Mouse (Mus musculus): ENCODE measurements at regions not wholly inside any gene's neighbourhood (a gene's known extent, or its start where the extent isn't known, plus 50 kb on each side); places are given as distances from the start of the nearest gene placed in this dataset.

- TF ChIP-seq CTCF (IDR thresholded peaks at IDR 0.05; ENCODE audit: low read depth) = no peak
- Histone ChIP-seq H3K9me3 (ENCODE audit: low read length) (no peaks in the 10 kb centered on the region), H3K4me2 (ENCODE audit: low read depth) (no peak overlapping the region), H3K27me3 (ENCODE audit: insufficient read depth, low read length) (no peaks in the 10 kb centered on the region), H3K9ac (no peak overlapping the region), H3K4me3 (ENCODE audit: low read depth, low read length) (no peak overlapping the region), H3K27ac (ENCODE audit: low read depth, low read length) (no peak overlapping the region), H3K36me3 (ENCODE audit: insufficient read depth) (no peaks in the 10 kb centered on the region), H3K4me1 (ENCODE audit: insufficient read depth) (no peaks in the 10 kb centered on the region)
- no peak for DNase-seq
- WGBS = 86% methylated on average over 4 of the region's 4 CpGs
- ATAC-seq = no peak
These were observed 177.8 kb upstream of the Klf3 start for GRCm38 (mm10) chr5:64625421-64625820.

- H3K9me3 ChIP-seq (ENCODE audit: low read length) = no peaks in the 10 kb centered on the region
- H3K4me2 ChIP-seq (ENCODE audit: low read depth) = no peak overlapping the region
- WGBS = 58% methylated on average over 6 of the region's 6 CpGs
- H3K9ac ChIP-seq = no peak overlapping the region
- no peaks in the 10 kb centered on the region for H3K4me1 ChIP-seq (ENCODE audit: insufficient read depth)
- no peak for DNase-seq
- ATAC-seq = no peak
- no peak for TF ChIP-seq CTCF (IDR thresholded peaks at IDR 0.05; ENCODE audit: low read depth)
- no peaks in the 10 kb centered on the region for H3K27me3 ChIP-seq (ENCODE audit: insufficient read depth, low read length)
- no peaks in the 10 kb centered on the region for H3K36me3 ChIP-seq (ENCODE audit: insufficient read depth)
- H3K27ac ChIP-seq (ENCODE audit: low read depth, low read length) = no peak overlapping the region
- no peak overlapping the region for H3K4me3 ChIP-seq (ENCODE audit: low read depth, low read length)
These were observed 177.3 kb upstream of the Klf3 start for GRCm38 (mm10) chr5:64625841-64626298.

DNA sequence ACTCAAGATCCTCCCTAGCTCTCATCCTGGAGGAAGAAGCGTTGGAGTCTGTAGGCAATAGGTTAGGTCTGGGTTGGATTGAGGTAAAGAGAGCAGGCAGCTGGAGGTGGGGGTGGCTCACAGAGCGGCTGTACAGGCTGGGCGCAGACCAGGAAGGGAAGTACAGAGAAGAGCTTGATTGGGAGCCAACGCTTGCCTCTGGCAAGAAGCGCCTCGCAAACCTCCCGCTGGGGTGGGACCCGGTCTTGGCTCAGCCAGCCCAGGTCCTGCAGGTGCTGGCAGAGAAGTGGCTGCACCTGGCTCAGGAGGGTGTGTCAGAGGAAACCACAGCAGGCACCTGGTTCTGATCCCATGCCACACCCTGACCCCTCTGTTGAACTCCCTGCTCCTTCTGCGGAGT is 176.8 kb upstream of the Klf3 start:
- H3K4me3 ChIP-seq (ENCODE audit: low read depth, low read length) = no peak overlapping the region
- no peak overlapping the region for H3K4me2 ChIP-seq (ENCODE audit: low read depth)
- no peaks in the 10 kb centered on the region for H3K4me1 ChIP-seq (ENCODE audit: insufficient read depth)
- no peaks in the 10 kb centered on the region for H3K36me3 ChIP-seq (ENCODE audit: insufficient read depth)
- no peak overlapping the region for H3K9ac ChIP-seq
- H3K9me3 ChIP-seq (ENCODE audit: low read length) = no peaks in the 10 kb centered on the region
- no peak overlapping the region for H3K27ac ChIP-seq (ENCODE audit: low read depth, low read length)
- no peak for DNase-seq
- peak; percentile 14; the same call in 1 of the 2 replicates for ATAC-seq
- no peaks in the 10 kb centered on the region for H3K27me3 ChIP-seq (ENCODE audit: insufficient read depth, low read length)
- no peak for TF ChIP-seq CTCF (IDR thresholded peaks at IDR 0.05; ENCODE audit: low read depth)
- 57% methylated on average over 9 of the region's 9 CpGs for WGBS

DNA sequence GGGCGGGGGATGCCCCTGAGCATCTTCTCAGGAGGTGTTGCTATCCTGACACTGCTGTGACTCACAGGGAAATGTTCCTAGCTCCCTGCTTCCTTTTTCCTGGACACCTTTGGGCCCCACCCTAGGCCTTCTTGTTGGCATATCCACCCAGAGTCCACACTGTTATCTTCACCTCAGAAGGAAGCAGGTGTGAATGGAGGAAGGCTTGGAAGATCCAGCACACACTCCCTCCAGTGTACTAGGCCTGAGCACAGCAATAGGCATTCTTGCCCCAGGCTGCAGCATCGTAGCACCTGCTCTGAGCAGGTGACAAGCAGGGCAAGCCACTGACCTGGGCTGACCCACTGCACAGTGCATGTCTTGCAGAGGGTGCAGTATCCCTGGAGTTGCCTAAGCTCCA is 172.6 kb upstream of the Klf3 start:
- Histone ChIP-seq H3K27me3 (ENCODE audit: insufficient read depth, low read length) (no peaks in the 10 kb centered on the region), H3K4me1 (ENCODE audit: insufficient read depth) (no peaks in the 10 kb centered on the region), H3K4me2 (ENCODE audit: low read depth) (no peak overlapping the region), H3K9ac (no peak overlapping the region), H3K27ac (ENCODE audit: low read depth, low read length) (no peak overlapping the region), H3K4me3 (ENCODE audit: low read depth, low read length) (no peak overlapping the region), H3K9me3 (ENCODE audit: low read length) (no peaks in the 10 kb centered on the region), H3K36me3 (ENCODE audit: insufficient read depth) (no peaks in the 10 kb centered on the region)
- ATAC-seq (no peak), DNase-seq (no peak)
- 98% methylated on average over 2 of the region's 2 CpGs for WGBS
- no peak for TF ChIP-seq CTCF (IDR thresholded peaks at IDR 0.05; ENCODE audit: low read depth)

GRCm38 (mm10) chr5:64632171-64632570 is 171.0 kb upstream of the Klf3 start:
- no peak overlapping the region for H3K4me3 ChIP-seq (ENCODE audit: low read depth, low read length)
- no peak overlapping the region for H3K27ac ChIP-seq (ENCODE audit: low read depth, low read length)
- DNase-seq (no peak), ATAC-seq (no peak)
- H3K9me3 ChIP-seq (ENCODE audit: low read length) = no peaks in the 10 kb centered on the region
- 90% methylated on average over 5 of the region's 5 CpGs for WGBS
- no peak for TF ChIP-seq CTCF (IDR thresholded peaks at IDR 0.05; ENCODE audit: low read depth)
- no peaks in the 10 kb centered on the region for H3K36me3 ChIP-seq (ENCODE audit: insufficient read depth)
- no peak overlapping the region for H3K9ac ChIP-seq
- no peaks in the 10 kb centered on the region for H3K27me3 ChIP-seq (ENCODE audit: insufficient read depth, low read length)
- no peak overlapping the region for H3K4me2 ChIP-seq (ENCODE audit: low read depth)
- H3K4me1 ChIP-seq (ENCODE audit: insufficient read depth) = no peaks in the 10 kb centered on the region

- no peak overlapping the region for H3K27ac ChIP-seq (ENCODE audit: low read depth, low read length)
- TF ChIP-seq CTCF (IDR thresholded peaks at IDR 0.05; ENCODE audit: low read depth) = no peak
- no peak overlapping the region for H3K4me2 ChIP-seq (ENCODE audit: low read depth)
- H3K27me3 ChIP-seq (ENCODE audit: insufficient read depth, low read length) = no peaks in the 10 kb centered on the region
- no peaks in the 10 kb centered on the region for H3K36me3 ChIP-seq (ENCODE audit: insufficient read depth)
- no peak overlapping the region for H3K4me3 ChIP-seq (ENCODE audit: low read depth, low read length)
- DNase-seq = no peak
- H3K9me3 ChIP-seq (ENCODE audit: low read length) = no peaks in the 10 kb centered on the region
- 83% methylated on average over 8 of the region's 8 CpGs for WGBS
- H3K4me1 ChIP-seq (ENCODE audit: insufficient read depth) = no peaks in the 10 kb centered on the region
- no peak overlapping the region for H3K9ac ChIP-seq
- ATAC-seq = no peak
These were observed 169.2 kb upstream of the Klf3 start for GRCm38 (mm10) chr5:64634008-64634407.

DNA sequence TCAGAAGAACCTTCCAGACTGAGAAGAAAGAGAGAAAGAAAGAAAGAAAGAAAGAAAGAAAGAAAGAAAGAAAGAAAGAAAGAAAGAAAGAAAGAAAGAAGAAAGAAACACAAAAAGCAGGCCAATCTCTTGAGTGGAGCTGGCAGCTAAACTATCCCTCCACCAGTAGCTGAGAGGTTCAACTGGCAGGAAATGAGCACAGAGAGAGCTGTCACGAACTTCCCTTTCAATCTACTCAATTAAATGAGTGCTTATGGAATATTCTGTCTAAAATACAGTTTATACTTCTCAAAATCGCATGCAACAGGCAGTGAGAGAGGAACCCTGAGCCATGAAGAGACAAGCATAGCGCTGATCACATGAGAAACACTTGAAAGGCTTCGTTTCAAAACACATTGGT is 168.5 kb upstream of the Klf3 start:
- DNase-seq = no peak
- Histone ChIP-seq H3K9ac (no peak overlapping the region), H3K4me1 (ENCODE audit: insufficient read depth) (no peaks in the 10 kb centered on the region), H3K4me3 (ENCODE audit: low read depth, low read length) (no peak overlapping the region), H3K4me2 (ENCODE audit: low read depth) (no peak overlapping the region), H3K9me3 (ENCODE audit: low read length) (no peaks in the 10 kb centered on the region), H3K27me3 (ENCODE audit: insufficient read depth, low read length) (no peaks in the 10 kb centered on the region), H3K36me3 (ENCODE audit: insufficient read depth) (no peaks in the 10 kb centered on the region), H3K27ac (ENCODE audit: low read depth, low read length) (no peak overlapping the region)
- no peak for ATAC-seq
- whole genome bisulfite sequencing = 75% methylated on average over 4 of the region's 4 CpGs
- no peak for TF ChIP-seq CTCF (IDR thresholded peaks at IDR 0.05; ENCODE audit: low read depth)

DNA sequence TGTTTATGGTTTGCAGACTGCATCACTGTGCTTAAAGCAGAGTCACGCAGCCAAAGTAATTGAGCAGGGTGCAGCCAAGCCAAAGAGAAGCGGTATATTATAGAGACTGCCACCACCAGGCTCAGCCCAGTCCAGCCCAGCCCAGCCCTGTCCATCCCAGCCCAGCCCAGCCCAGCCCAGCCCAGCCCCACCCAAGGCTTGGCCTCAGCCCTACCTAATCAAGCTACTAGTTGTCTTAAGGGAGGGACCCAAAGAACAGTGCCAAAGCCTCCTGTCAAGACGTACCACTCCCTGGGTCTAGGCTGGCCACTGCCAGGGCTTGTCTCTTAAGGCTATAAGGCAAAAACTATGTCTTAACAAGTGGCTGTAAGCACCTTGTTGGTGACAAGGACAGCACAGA is 166.9 kb upstream of the Klf3 start:
- TF ChIP-seq CTCF (IDR thresholded peaks at IDR 0.05; ENCODE audit: low read depth) = no peak
- no peak overlapping the region for H3K9ac ChIP-seq
- DNase-seq = no peak
- no peaks in the 10 kb centered on the region for H3K36me3 ChIP-seq (ENCODE audit: insufficient read depth)
- H3K27ac ChIP-seq (ENCODE audit: low read depth, low read length) = no peak overlapping the region
- no peak overlapping the region for H3K4me2 ChIP-seq (ENCODE audit: low read depth)
- no peaks in the 10 kb centered on the region for H3K9me3 ChIP-seq (ENCODE audit: low read length)
- no peak for ATAC-seq
- no peaks in the 10 kb centered on the region for H3K4me1 ChIP-seq (ENCODE audit: insufficient read depth)
- H3K4me3 ChIP-seq (ENCODE audit: low read depth, low read length) = no peak overlapping the region
- 89% methylated on average over 3 of the region's 3 CpGs for WGBS
- H3K27me3 ChIP-seq (ENCODE audit: insufficient read depth, low read length) = no peaks in the 10 kb centered on the region

Data from forebrain, postnatal 0 days (tissue).